10 mouse cellular contexts compared by ENCODE assay signal in genomic region chr4:78605763-78606460, GRCm38 (mm10).
DNase-seq lines count a peak whose midpoint lies in the region; ATAC-seq lines count a peak whose summit lies in the region.
"Had no signal": no experiment of that assay in that cellular context is flagged by ENCODE, and none has a peak within 500 bp of the region (broad histone marks: within the 10 kb centered on the region; RNA-seq: fewer than 3 reads in every experiment).

No protein-coding gene starts in this region.

- H3K27ac ChIP-seq in heart, embryonic 12.5 days (ENCODE audit: poor library complexity, severe bottlenecking) = no peak overlapping the region
- 0 out of 2 replicates have a peak overlapping the region, but pooled peaks have one; percentile 40 for H3K27ac ChIP-seq in embryonic facial prominence, embryonic 10.5 days (replicated peaks)
- no peak overlapping the region; the same call in 1 of the 2 replicates for H3K27ac ChIP-seq in hindbrain, embryonic 13.5 days
- H3K27ac ChIP-seq in midbrain, embryonic 11.5 days (ENCODE audit: low read depth, low read length) = no peak overlapping the region
- H3K27ac ChIP-seq: macrophage had no signal

- peaks cover 4% of the 10 kb centered on the region; the same call in 1 of the 2 replicates for H3K4me1 ChIP-seq in heart, embryonic 12.5 days (replicated peaks)
- no peaks in the 10 kb centered on the region for H3K4me1 ChIP-seq in embryonic facial prominence, embryonic 10.5 days
- peaks cover 4% of the 10 kb centered on the region for H3K4me1 ChIP-seq in hindbrain, embryonic 13.5 days (replicated peaks)
- no peaks in the 10 kb centered on the region for H3K4me1 ChIP-seq in midbrain, embryonic 11.5 days (ENCODE audit: control insufficient read depth, insufficient read depth, low read length)

- H3K9ac ChIP-seq in heart, embryonic 12.5 days = peak overlapping the region; percentile 45; the same call in 1 of the 2 replicates
- H3K9ac ChIP-seq in hindbrain, embryonic 13.5 days = peak overlapping the region; percentile 51
- peak overlapping the region; percentile 24; the same call in 1 of the 2 replicates for H3K9ac ChIP-seq in midbrain, embryonic 11.5 days (ENCODE audit: low read length)

- no peak for DNase-seq in heart, adult 8-10 months (ENCODE audit: low spot score)
- no peak for DNase-seq in embryonic facial prominence, embryonic 10.5 days (ENCODE audit: low spot score)
- no peak for DNase-seq in midbrain, embryonic 11.5 days (ENCODE audit: low spot score, missing footprints)
- DNase-seq in c-Kit-positive CD71-positive TER-119-positive erythroid progenitor cells, embryonic 14.5 days (ENCODE audit: low spot score) = no peak
- no peak for DNase-seq in urinary bladder, adult 2 months (ENCODE audit: low spot score)
- DNase-seq in spleen, adult 12 weeks (ENCODE audit: low spot score) = no peak

- H3K36me3 ChIP-seq in heart, embryonic 12.5 days = no peaks in the 10 kb centered on the region
- no peaks in the 10 kb centered on the region for H3K36me3 ChIP-seq in embryonic facial prominence, embryonic 10.5 days (replicated peaks)
- H3K36me3 ChIP-seq in hindbrain, embryonic 13.5 days = no peaks in the 10 kb centered on the region
- no peaks in the 10 kb centered on the region for H3K36me3 ChIP-seq in midbrain, embryonic 11.5 days (ENCODE audit: control insufficient read depth, insufficient read depth, low read length)

- peak overlapping the region; percentile 53 for H3K4me3 ChIP-seq in heart, embryonic 12.5 days
- H3K4me3 ChIP-seq in embryonic facial prominence, embryonic 10.5 days = peak overlapping the region; percentile 49
- peak overlapping the region; percentile 38 for H3K4me3 ChIP-seq in hindbrain, embryonic 13.5 days
- H3K4me3 ChIP-seq in midbrain, embryonic 11.5 days (ENCODE audit: low read depth, low read length) = peak overlapping the region; percentile 23
- H3K4me3 ChIP-seq: erythroblast, embryonic 14.5 days had no signal

- H3K9me3 ChIP-seq in heart, embryonic 12.5 days (replicated peaks) = no peaks in the 10 kb centered on the region
- no peaks in the 10 kb centered on the region for H3K9me3 ChIP-seq in embryonic facial prominence, embryonic 10.5 days
- no peaks in the 10 kb centered on the region for H3K9me3 ChIP-seq in hindbrain, embryonic 13.5 days
- H3K9me3 ChIP-seq in midbrain, embryonic 11.5 days (ENCODE audit: control insufficient read depth, low read length) = no peaks in the 10 kb centered on the region

- WGBS in heart, embryonic 12.5 days = 70% methylated on average over 4 of the region's 4 CpGs
- 89% methylated on average over 4 of the region's 4 CpGs for WGBS in embryonic facial prominence, embryonic 10.5 days
- WGBS in hindbrain, embryonic 13.5 days = 69% methylated on average over 4 of the region's 4 CpGs
- WGBS in midbrain, embryonic 11.5 days = 94% methylated on average over 4 of the region's 4 CpGs

- H3K27me3 ChIP-seq in heart, embryonic 12.5 days (replicated peaks) = no peaks in the 10 kb centered on the region
- H3K27me3 ChIP-seq in embryonic facial prominence, embryonic 10.5 days (replicated peaks; ENCODE audit: low read depth, poor library complexity, severe bottlenecking) = no peaks in the 10 kb centered on the region
- H3K27me3 ChIP-seq in hindbrain, embryonic 13.5 days = no peaks in the 10 kb centered on the region
- no peaks in the 10 kb centered on the region for H3K27me3 ChIP-seq in midbrain, embryonic 11.5 days (ENCODE audit: control insufficient read depth, insufficient read depth, low read length)

- H3K4me2 ChIP-seq in heart, embryonic 12.5 days = peak overlapping the region; percentile 82
- H3K4me2 ChIP-seq in hindbrain, embryonic 13.5 days = peak overlapping the region; percentile 56
- peak overlapping the region; percentile 41 for H3K4me2 ChIP-seq in midbrain, embryonic 11.5 days

- ATAC-seq in heart, embryonic 12.5 days (ENCODE audit: insufficient number of reproducible peaks, low FRiP score) = no peak
- peak; percentile 66; the same call in 1 of the 2 replicates for ATAC-seq in hindbrain, embryonic 13.5 days (ENCODE audit: low FRiP score)
- peak; percentile 59; the same call in 1 of the 2 replicates for ATAC-seq in midbrain, embryonic 11.5 days (ENCODE audit: low FRiP score)
